ENCODE assay signal across 11 mouse cellular contexts in the genomic region with DNA sequence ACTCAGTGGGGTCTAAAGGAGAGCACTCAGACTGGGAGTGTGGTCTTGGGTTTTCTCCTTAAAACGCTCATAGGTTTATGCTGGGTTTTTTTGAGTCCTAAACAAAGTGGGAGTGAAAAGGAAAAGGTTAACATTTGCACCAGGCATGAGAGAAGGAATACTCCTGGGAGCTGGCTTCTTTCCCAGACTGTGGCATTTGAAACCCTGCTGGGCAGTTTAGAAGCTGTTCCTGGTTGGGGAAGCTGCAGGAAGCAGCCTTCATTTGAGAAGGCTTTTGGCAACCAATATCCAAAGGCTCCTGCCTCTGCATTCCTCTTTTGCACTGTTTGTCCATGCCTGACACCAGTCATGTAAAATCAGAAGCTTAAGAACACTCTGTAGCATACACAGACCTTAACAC.
DNase-seq lines count a peak whose midpoint lies in the region; ATAC-seq and TF ChIP-seq lines count a peak whose summit lies in the region.
"Had no signal": no experiment of that assay in that cellular context is flagged by ENCODE, and none has a peak within 500 bp of the region (broad histone marks: within the 10 kb centered on the region; RNA-seq: fewer than 3 reads in every experiment).

No protein-coding gene starts in this region.

- no peak for TF ChIP-seq POLR2A in brain, embryonic 14.5 days (IDR thresholded peaks at IDR 0.05; ENCODE audit: borderline replicate concordance, extremely low read depth, insufficient read depth, insufficient read length, poor library complexity, severe bottlenecking)

- no peak overlapping the region for H3K4me2 ChIP-seq in hindbrain, postnatal 0 days (ENCODE audit: low read depth, low read length)
- no peak overlapping the region for H3K4me2 ChIP-seq in hindbrain, embryonic 14.5 days (replicated peaks)
- no peak overlapping the region for H3K4me2 ChIP-seq in intestine, embryonic 15.5 days (replicated peaks)
- H3K4me2 ChIP-seq: hindbrain, embryonic 12.5 days; lung, embryonic 15.5 days had no signal

- no peak for TF ChIP-seq CTCF in hindbrain, postnatal 0 days (IDR thresholded peaks at IDR 0.05; ENCODE audit: low read depth)
- no peak for TF ChIP-seq CTCF in brain, embryonic 14.5 days (IDR thresholded peaks at IDR 0.05; ENCODE audit: borderline replicate concordance, extremely low read depth, insufficient read depth, insufficient read length)

- no peak overlapping the region for H3K9ac ChIP-seq in hindbrain, postnatal 0 days (replicated peaks; ENCODE audit: low read length)
- no peak overlapping the region for H3K9ac ChIP-seq in hindbrain, embryonic 14.5 days
- H3K9ac ChIP-seq in intestine, embryonic 15.5 days: no peak overlapping the region
- H3K9ac ChIP-seq: hindbrain, embryonic 12.5 days; lung, embryonic 15.5 days had no signal

- intact Hi-C loops in left cerebral cortex, postnatal 14 days (cut with DNase I): no loop called here

- H3K4me1 ChIP-seq in hindbrain, postnatal 0 days (ENCODE audit: insufficient read depth, low read length): no peaks in the 10 kb centered on the region
- H3K4me1 ChIP-seq in hindbrain, embryonic 14.5 days (replicated peaks; ENCODE audit: control insufficient read depth, insufficient read depth, low read length): no peaks in the 10 kb centered on the region
- H3K4me1 ChIP-seq in intestine, embryonic 15.5 days (replicated peaks): no peaks in the 10 kb centered on the region
- H3K4me1 ChIP-seq: hindbrain, embryonic 12.5 days; lung, embryonic 15.5 days had no signal

- no peak for ATAC-seq in hindbrain, postnatal 0 days
- ATAC-seq in hindbrain, embryonic 14.5 days (ENCODE audit: low FRiP score): no peak
- no peak for ATAC-seq in intestine, embryonic 15.5 days

- H3K27ac ChIP-seq in hindbrain, postnatal 0 days: no peak overlapping the region
- no peak overlapping the region for H3K27ac ChIP-seq in hindbrain, embryonic 14.5 days
- H3K27ac ChIP-seq in intestine, embryonic 15.5 days: no peak overlapping the region
- H3K27ac ChIP-seq: hindbrain, embryonic 12.5 days; lung, embryonic 15.5 days had no signal

- no peaks in the 10 kb centered on the region for H3K27me3 ChIP-seq in hindbrain, postnatal 0 days (ENCODE audit: insufficient read depth, low read length)
- no peaks in the 10 kb centered on the region for H3K27me3 ChIP-seq in hindbrain, embryonic 14.5 days (ENCODE audit: control insufficient read depth, insufficient read depth, low read length)
- no peaks in the 10 kb centered on the region for H3K27me3 ChIP-seq in intestine, embryonic 15.5 days (replicated peaks)
- H3K27me3 ChIP-seq: hindbrain, embryonic 12.5 days; lung, embryonic 15.5 days had no signal

- no peak overlapping the region for H3K4me3 ChIP-seq in hindbrain, postnatal 0 days (ENCODE audit: low read length)
- H3K4me3 ChIP-seq in hindbrain, embryonic 14.5 days (replicated peaks; ENCODE audit: low read length): no peak overlapping the region
- no peak overlapping the region for H3K4me3 ChIP-seq in intestine, embryonic 15.5 days (replicated peaks)
- H3K4me3 ChIP-seq: hindbrain, embryonic 12.5 days; lung, embryonic 15.5 days; myocyte had no signal

- DNase-seq in hindbrain, postnatal 0 days (ENCODE audit: low spot score): peak; percentile 4
- no peak for DNase-seq in hindbrain, embryonic 14.5 days (ENCODE audit: low spot score)
- peak; percentile 52 for DNase-seq in adrenal gland, adult 2 months
- DNase-seq in brain, embryonic 14.5 days (ENCODE audit: low read depth): peak; percentile 12
- DNase-seq in left cerebral cortex, postnatal 14 days (ENCODE audit: low spot score in 2 of 2): peak; percentile 22 to 29
- no peak for DNase-seq in urinary bladder, postnatal 25 days (ENCODE audit: low spot score)
- DNase-seq: thymus, postnatal 4 days had no signal

- 46% methylated on average over 1 of the region's 1 CpGs for WGBS in hindbrain, postnatal 0 days
- WGBS in hindbrain, embryonic 14.5 days: 70% methylated on average over 1 of the region's 1 CpGs
- 35% methylated on average over 1 of the region's 1 CpGs for WGBS in intestine, embryonic 15.5 days

- no peaks in the 10 kb centered on the region for H3K9me3 ChIP-seq in hindbrain, postnatal 0 days (ENCODE audit: low read length)
- no peaks in the 10 kb centered on the region for H3K9me3 ChIP-seq in hindbrain, embryonic 14.5 days (ENCODE audit: control insufficient read depth, low read length)
- H3K9me3 ChIP-seq in intestine, embryonic 15.5 days: no peaks in the 10 kb centered on the region
- H3K9me3 ChIP-seq: hindbrain, embryonic 12.5 days; lung, embryonic 15.5 days had no signal

- no peaks in the 10 kb centered on the region for H3K36me3 ChIP-seq in hindbrain, postnatal 0 days (ENCODE audit: insufficient read depth, low read length)
- H3K36me3 ChIP-seq in hindbrain, embryonic 14.5 days (replicated peaks; ENCODE audit: control insufficient read depth, insufficient read depth): no peaks in the 10 kb centered on the region
- H3K36me3 ChIP-seq in intestine, embryonic 15.5 days: no peaks in the 10 kb centered on the region
- H3K36me3 ChIP-seq: hindbrain, embryonic 12.5 days; lung, embryonic 15.5 days had no signal

Comparison
In these comparisons a context has a peak if more than half of its experiments do, and no peak if none do; other contexts are left out.
1. DNase-seq: peak in hindbrain, postnatal 0 days (single experiment), adrenal gland, adult 2 months (single experiment), brain, embryonic 14.5 days (single experiment) and left cerebral cortex, postnatal 14 days (2 of 2); none in hindbrain, embryonic 14.5 days (single experiment) and urinary bladder, postnatal 25 days (single experiment).